Mouse (Mus musculus) layer of hippocampus, adult 2 months (tissue): ENCODE measurements around the gene Ubr2. TPM values are rescaled to one million over a fixed set of nuclear protein-coding genes. Genes with fewer than 3 reads are reported as not detected.
A peak's percentile ranks its signal among the peaks of the same experiment; 100 is the strongest.

Experiments used
- DNase-seq, 2 experiments: peaks; one replicate each; pipeline ENCODE4 v3.0.0; 2022; ENCODE audit warnings: low spot score in 2 of 2
- H3K27ac ChIP-seq: fragments of 200-600 bp; 2 replicates; pipeline ENCODE4 v1.8.1; 2022
- H3K4me3 ChIP-seq: fragments of 200-600 bp; 2 replicates; pipeline ENCODE4 v1.8.1; 2022; ENCODE audit warnings: mild to moderate bottlenecking
- CTCF ChIP-seq: fragments of 200-600 bp; conservative IDR thresholded peaks from 2 replicates; pipeline ENCODE4 v1.8.1; 2022; ENCODE audit warnings: antibody characterized with exemption, mild to moderate bottlenecking, moderate library complexity
- long read RNA-seq, 2 experiments: library from polyadenylated mRNA; stranded (forward); transcript quantifications; one replicate each; pipeline ENCODE4 v2.0.0; 2021; ENCODE audit warnings: borderline mapping rate in 2 of 2
- total RNA-seq, 2 experiments: library from RNA; stranded (reverse); gene quantifications; 2 replicates each; pipeline ENCODE4 v1.2.3; 2021

The Ubr2 gene
- 10 to 100 TPM; 61.0 to 63.7 TPM for total RNA-seq
- long read RNA-seq, experiment 1, full-length matches to known transcripts, result 4 of 9 reads
- long read RNA-seq, experiment 1, partial matches to known transcripts, result 3 of 9 reads
- long read RNA-seq, experiment 1, other reads (novel, unspliced or antisense), result 2 of 9 reads
- long read RNA-seq, experiment 2, full-length matches to known transcripts, result 7 of 15 reads
- long read RNA-seq, experiment 2, partial matches to known transcripts, result 5 of 15 reads
- long read RNA-seq, experiment 2, other reads (novel, unspliced or antisense), result 3 of 15 reads

DNA sequence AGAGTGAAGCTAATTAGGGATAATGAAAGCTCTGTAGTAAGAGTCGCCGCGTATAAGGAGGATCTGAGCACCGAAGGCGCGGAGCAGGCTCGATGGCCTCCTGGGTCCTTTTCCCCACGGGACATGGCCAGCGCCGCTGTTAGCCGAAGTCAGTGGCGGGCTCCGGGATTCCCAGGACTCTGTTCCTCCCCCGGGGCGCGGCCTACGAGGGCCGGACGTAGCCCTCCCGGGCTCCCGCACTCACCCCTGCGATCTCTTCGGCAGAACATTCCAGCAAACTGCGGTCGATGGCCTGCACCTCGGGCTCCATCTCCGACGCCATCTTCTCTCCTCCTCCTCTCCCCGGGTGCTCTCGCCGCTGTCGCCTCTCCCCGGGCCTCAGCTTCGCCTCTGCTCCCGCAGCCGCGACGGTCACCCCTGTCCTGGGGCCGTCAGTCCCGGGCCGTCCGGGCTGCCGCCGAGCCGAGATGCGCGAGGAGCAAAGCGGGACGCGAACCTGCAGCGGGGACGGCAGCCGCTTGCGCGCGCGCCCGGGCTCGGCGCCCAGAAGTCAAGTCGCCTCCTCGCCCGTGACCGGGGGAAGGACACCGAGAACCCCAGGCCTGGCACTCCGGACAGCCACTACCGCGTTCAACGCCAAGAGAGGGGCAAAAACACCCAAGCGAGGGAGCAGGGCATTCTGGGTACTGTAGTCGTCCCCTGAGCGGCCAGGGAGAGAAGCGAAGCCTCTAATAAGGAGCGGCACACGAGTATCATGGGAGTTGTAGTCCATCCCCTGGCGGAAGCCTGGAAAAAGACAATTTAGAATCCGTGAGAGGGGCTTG, at the start of gene Ubr2:
Gene Ubr2, minus strand, starts transcription at position 659 of the 824 bp plus-strand sequence.
- peak; percentile 76 for TF ChIP-seq CTCF
- peak; percentile 90 to 96 for DNase-seq

DNA sequence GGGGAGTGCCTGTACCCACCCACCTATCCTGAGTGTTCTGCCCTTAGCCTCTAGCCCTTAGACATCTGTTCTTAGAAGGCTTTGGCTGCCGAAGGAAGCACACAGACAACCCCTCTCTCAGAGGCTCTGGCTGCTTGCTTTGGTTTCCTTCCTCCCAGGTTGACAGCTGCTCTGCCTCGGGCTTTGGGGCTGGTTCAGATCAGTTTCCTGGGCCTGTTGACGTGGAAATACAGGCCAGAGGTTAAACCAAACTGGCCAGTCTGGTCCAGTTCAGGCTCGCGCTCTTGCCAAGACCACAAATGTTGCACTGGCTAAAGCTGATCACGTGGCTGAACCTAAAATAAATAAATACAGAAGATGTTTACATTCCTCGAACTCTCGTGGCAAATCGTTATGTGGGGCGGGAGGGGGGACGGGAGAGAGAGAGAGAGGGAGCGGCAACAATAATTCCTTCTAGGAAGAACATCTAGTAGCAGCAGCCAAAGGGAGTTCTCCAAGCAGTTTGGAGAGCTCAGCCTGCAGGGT, 49.5 kb upstream of the Ubr2 start:
- Histone ChIP-seq H3K27ac (no peak overlapping the region), H3K4me3 (no peak overlapping the region)
- TF ChIP-seq CTCF, result no peak
- no peak for DNase-seq

More for the DNA sequence above, at the start of gene Ubr2:
- H3K4me3 ChIP-seq, result peak within 1 kb of the TSS; percentile 96
- H3K27ac ChIP-seq, result peak within 1 kb of the TSS; percentile 97

DNA sequence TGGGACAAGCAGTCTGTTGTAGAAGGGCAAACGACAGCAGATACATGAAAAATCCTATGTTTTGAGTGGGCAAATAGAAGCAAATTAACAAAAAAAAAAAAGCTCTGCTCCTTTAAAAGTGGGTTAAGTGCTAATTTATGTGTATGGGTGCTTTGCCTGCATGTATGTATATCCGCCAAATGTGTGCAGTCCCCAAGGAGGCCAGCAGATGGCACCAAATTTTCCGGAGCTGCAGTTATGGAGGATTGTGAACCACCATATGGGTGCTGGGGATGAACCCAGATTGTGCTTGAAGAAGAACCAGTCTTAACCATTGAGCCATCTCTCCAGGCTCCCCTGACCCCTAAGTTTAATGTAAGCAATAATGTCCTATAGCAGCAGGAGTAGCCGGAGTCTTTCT, 47.6 kb upstream of the Ubr2 start:
- peak; percentile 46 for TF ChIP-seq CTCF
- no peak overlapping the region for H3K4me3 ChIP-seq
- H3K27ac ChIP-seq, result no peak overlapping the region
- no peak for DNase-seq

DNA sequence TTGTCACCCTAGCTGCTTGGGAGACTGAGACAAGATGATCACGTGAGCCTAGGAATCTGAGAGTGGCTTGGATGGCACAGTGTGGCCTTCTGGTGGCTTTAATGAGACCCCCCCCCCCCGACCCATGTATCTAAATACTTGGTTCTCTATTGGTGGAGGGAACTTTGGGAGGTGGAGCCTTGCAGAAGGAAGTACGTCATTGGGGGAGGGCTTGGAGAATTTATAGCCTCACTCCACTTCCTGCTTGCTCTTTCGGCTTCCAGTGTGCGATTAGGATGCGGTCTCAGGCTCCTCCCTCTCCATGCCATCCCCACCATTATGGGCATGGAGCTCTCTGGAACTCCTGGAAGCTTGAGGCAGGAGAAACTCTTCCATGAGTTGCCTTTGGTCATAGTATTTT, 46.1 kb upstream of the Ubr2 start:
- Histone ChIP-seq H3K4me3 (no peak overlapping the region), H3K27ac (no peak overlapping the region)
- DNase-seq, result no peak
- TF ChIP-seq CTCF, result no peak

DNA sequence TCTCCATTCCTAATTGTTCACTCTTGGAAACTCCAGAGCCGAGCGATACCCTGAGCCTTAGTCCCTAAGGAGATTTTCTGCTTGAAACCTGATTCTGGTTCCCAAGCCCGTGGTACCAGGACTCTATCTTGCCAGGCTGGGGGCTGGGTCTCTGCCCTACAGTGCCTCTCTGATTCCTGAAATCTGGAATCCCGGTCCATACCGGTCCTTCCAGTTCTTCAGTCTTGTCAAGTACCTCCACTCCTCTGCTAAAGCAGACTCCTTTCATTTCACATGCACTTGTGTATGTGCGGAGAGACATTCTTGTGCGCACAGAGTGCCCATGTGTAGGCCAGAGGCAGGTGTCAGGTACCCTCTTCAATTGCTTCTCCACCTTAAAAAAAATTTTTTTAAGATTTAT, 44.8 kb upstream of the Ubr2 start:
- DNase-seq, result no peak
- Histone ChIP-seq H3K27ac (peak overlapping the region; percentile 11; the same call in 1 of the 2 replicates), H3K4me3 (no peak overlapping the region)
- no peak for TF ChIP-seq CTCF

DNA sequence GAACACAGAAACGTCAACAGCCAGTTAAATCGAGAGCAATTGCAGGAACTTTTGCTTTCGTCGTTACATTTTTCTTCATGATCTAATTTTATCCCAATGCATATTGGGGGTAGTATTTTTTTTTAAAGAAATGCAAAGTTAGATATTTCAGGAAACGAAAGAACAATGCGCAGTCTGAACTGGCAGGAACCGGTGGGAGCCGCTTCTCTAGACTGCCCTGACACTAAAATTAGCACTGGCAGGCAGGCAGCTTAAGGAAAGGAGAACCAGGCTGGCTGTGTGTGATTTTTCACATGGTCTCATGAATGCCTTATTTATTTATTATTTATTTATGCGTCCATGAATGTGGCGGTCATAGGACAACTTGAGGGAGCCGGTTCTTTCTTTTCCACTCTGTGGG, 44.3 kb upstream of the Ubr2 start:
- no peak for DNase-seq
- no peak overlapping the region for H3K4me3 ChIP-seq
- H3K27ac ChIP-seq, result peak overlapping the region; percentile 11; the same call in 1 of the 2 replicates
- TF ChIP-seq CTCF, result no peak

DNA sequence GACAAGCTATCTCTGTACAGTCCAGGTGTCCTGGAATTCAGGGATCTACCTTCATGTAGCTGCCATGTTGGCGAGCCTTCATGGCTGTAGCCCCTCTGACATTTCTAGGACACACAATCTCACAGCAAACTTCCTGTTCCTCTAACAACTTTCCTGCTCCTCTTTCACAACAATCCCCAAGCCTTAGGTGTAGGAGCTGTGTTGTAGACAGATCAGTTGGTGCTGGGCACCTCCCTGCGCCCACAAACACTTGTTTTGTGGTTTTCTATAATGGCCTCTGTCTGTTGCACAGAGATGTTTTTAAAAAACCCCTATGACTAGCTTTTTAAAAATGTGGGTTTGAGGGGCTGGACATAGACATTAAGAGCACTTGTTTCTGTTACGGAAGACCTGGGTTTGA, 40.3 kb upstream of the Ubr2 start:
- Histone ChIP-seq H3K27ac (no peak overlapping the region), H3K4me3 (no peak overlapping the region)
- TF ChIP-seq CTCF, result no peak
- DNase-seq, result no peak

DNA sequence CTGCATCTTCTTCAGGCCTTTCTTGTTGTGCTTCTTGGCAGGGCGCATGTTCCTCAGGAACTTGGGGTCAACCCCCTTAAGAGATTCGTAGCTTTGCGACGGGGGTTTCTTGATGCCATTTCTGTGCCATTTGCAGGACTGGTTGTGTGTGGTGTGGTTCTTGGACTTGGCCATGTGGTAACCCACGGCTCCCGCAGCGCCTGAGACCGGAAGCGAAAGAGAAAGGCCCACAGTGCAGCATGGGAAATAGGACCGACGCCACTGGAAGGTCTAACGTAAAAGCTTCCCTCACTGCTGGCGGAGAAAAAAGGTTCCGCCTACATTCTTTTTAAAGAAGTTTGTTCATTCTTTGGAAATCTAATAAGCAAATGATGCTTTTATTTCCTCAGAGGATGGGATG, 32.5 kb upstream of the Ubr2 start:
- H3K4me3 ChIP-seq, result no peak overlapping the region
- no peak overlapping the region for H3K27ac ChIP-seq
- no peak for TF ChIP-seq CTCF
- no peak for DNase-seq

DNA sequence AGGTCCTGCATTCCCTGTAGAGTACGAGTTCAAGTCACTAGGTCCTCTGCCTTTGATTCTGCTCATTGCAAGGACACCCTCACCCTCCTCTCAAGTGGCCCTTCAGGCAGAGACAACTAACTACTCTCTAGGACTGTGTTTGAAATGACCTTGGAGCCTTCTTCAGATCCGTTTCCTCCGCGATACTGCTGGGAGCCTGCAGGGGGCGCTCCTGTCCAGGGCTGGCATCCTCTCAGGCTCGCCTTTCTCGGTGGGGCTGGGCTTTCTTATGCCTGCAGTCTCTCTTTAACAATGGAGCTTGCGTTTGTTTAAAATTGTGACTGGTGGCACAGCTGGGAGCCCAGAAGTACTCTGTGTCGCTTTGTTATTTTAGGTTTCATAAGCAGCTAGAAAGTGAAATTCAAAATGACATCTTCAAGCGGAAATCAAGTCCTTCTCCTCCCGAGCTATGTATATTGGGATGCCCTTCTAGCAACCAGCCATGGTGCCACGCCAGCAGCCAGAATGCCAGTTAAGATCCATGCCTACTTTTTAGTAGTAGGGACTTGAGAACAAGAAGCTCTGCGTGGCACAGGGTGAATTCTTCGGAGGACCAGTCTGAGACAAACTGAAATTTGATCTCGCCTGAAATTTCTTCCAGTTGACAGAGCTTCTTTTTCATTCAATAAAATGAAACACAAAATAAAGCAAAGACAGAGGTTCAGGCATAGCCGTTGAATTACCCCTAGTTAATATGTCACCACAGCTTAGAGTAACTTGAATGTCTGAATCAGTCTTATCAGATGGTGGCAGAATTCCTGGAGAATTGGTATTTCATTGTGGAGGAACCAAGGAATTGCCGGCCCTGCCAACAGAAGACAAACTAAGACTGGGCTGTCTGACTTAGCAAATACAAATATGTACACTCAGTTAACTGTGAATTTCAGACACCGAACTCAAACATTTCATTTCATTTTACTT, 28.8 kb upstream of the Ubr2 start:
- peak; percentile 100 for TF ChIP-seq CTCF
- peak; percentile 86 to 93 for DNase-seq
- Histone ChIP-seq H3K4me3 (peak overlapping the region; percentile 55), H3K27ac (peak overlapping the region; percentile 81)

DNA sequence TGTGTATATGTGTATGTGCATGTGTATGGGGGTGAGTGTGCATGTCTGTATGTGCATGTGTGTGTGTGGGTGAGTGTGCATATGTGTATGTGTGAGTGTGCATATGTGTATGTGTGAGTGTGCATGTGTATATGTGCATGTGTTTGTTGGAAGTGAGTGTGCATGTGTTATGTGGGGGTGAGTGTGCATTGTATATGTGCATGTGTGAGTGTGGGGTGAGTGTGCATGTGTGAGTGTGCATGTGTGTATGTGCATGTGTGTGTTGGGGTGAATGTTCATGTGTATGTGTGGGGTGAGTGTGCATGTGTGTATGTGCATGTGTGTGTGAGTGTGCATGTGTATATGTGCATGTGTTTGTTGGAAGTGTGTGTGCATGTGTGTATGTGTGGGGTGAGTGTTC, 24.2 kb upstream of the Ubr2 start:
- TF ChIP-seq CTCF, result no peak

DNA sequence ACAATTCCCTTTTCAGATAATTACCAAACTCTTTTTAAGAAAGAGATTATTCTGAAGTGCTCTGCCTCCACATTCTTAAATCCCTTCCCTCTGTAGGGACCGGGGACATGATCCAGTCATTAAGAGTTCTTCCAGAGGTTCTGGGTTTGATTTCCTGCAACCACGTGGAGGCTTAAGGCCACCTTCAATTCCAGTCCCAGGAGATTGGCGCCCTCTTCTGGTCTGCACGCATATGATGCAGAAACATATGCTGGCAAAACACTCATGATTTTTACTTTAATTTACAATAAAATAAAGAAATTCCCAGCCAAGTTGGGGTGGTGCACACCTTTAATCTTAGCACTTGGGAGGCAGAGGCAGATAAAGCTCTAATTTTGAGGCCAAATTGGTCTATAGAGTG, 23.3 kb upstream of the Ubr2 start:
- no peak overlapping the region for H3K27ac ChIP-seq
- H3K4me3 ChIP-seq, result no peak overlapping the region
- peak; percentile 34 to 52 for DNase-seq
- TF ChIP-seq CTCF, result peak; percentile 93

More for the DNA sequence above, 24.2 kb upstream of the Ubr2 start:
- DNase-seq, result no peak
- Histone ChIP-seq H3K4me3 (no peak overlapping the region), H3K27ac (no peak overlapping the region)

DNA sequence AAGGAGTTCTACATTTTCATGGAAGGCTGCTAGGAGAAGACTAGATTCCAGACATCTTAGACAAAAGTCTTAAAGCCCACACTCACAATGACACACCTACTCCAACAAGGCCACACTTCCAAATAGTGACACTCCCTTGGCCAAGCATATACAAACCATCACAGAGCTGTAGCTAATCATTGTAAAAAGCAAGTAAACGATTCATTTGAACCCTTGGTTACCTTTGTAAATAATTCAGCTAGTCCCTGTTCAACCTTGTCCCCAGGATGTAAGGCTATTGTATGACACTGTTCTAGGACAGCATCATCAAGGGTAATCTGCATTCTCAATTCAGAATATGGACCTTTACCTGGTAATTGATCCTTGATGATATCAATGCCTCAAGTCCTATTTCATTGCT, 14.4 kb upstream of the Ubr2 start:
- Histone ChIP-seq H3K27ac (no peak overlapping the region), H3K4me3 (no peak overlapping the region)
- no peak for TF ChIP-seq CTCF
- DNase-seq, result no peak
